ENCODE assay signal across 33 mouse cellular contexts in genomic region chr11:105035081-105035480, GRCm38 (mm10). TPM values are rescaled to one million over a fixed set of nuclear protein-coding genes. Genes with fewer than 3 reads are reported as not detected.
A peak's percentile ranks its signal among the peaks of the same experiment; 100 is the strongest.
DNase-seq lines count a peak whose midpoint lies in the region; ATAC-seq and TF ChIP-seq lines count a peak whose summit lies in the region.
"Had no signal": no experiment of that assay in that cellular context is flagged by ENCODE, and none has a peak within 500 bp of the region (broad histone marks: within the 10 kb centered on the region; RNA-seq: fewer than 3 reads in every experiment).

No protein-coding gene starts in this region.

- H3K9ac ChIP-seq in CH12.LX (ENCODE audit: insufficient read depth, low read depth), result no peak overlapping the region
- H3K9ac ChIP-seq in MEL (ENCODE audit: control insufficient read depth, low read depth, low read length, poor library complexity, severe bottlenecking), result no peak overlapping the region
- H3K9ac ChIP-seq: embryonic facial prominence, embryonic 12.5 days; forebrain, embryonic 15.5 days; hindbrain, embryonic 15.5 days; liver, embryonic 13.5 days; lung, embryonic 14.5 days; midbrain, embryonic 12.5 days had no signal

- TF ChIP-seq POLR2A in CH12.LX (IDR thresholded peaks at IDR 0.05; ENCODE audit: low read depth, low read length), result no peak
- no peak for TF ChIP-seq POLR2A in MEL (IDR thresholded peaks at IDR 0.05; ENCODE audit: control insufficient read depth in 1 of 2, insufficient read depth in 1 of 2, low read depth in 1 of 2, low read length in 2 of 2, poor library complexity in 1 of 2)

- H3K4me1 ChIP-seq in CH12.LX (ENCODE audit: control insufficient read depth in 1 of 2, insufficient read depth in 2 of 2) (peaks cover 0 to 32% of the 10 kb centered on the region in 2 experiments; a peak in 3 of 4 replicates), MEL (ENCODE audit: control insufficient read depth in 1 of 2, insufficient read depth in 2 of 2, low read length in 2 of 2) (no peaks in the 10 kb centered on the region)
- H3K4me1 ChIP-seq: embryonic facial prominence, embryonic 12.5 days; forebrain, embryonic 15.5 days; midbrain, embryonic 12.5 days had no signal

- peaks cover 4 to 6% of the 10 kb centered on the region in 2 experiments for H3K36me3 ChIP-seq in CH12.LX (replicated peaks in 1 of 2; ENCODE audit: control insufficient read depth in 1 of 2, insufficient read depth in 1 of 2, low read length in 1 of 2)
- H3K36me3 ChIP-seq in MEL (ENCODE audit: control insufficient read depth in 1 of 2, insufficient read depth in 2 of 2, low read length in 2 of 2), result no peaks in the 10 kb centered on the region
- H3K36me3 ChIP-seq: embryonic facial prominence, embryonic 12.5 days; forebrain, embryonic 15.5 days; hindbrain, embryonic 15.5 days; liver, embryonic 13.5 days; midbrain, embryonic 12.5 days had no signal

- peak; percentile 26 for TF ChIP-seq CTCF in layer of hippocampus, adult 2 months (conservative IDR thresholded peaks at IDR 0.05)
- peak; percentile 13 to 61; a peak in 2 of 4 replicates for TF ChIP-seq CTCF in CH12.LX (conservative IDR thresholded peaks at IDR 0.05 in 1 of 2, IDR thresholded peaks at IDR 0.05 in 1 of 2; ENCODE audit: low read depth in 2 of 2, low read length in 2 of 2)
- peak in 2 of 3 experiments; percentile 10 to 22; a peak in 2 of 6 replicates for TF ChIP-seq CTCF in MEL (IDR thresholded peaks at IDR 0.05 in 2 of 3, conservative IDR thresholded peaks at IDR 0.05 in 1 of 3; ENCODE audit: control insufficient read depth in 1 of 3, insufficient read depth in 1 of 3, low read depth in 2 of 3, low read length in 3 of 3, poor library complexity in 1 of 3, severe bottlenecking in 1 of 3)

- TF ChIP-seq RAD21 in CH12.LX (IDR thresholded peaks at IDR 0.05; ENCODE audit: low read depth, low read length), result peak; percentile 16
- no peak for TF ChIP-seq RAD21 in MEL (IDR thresholded peaks at IDR 0.05; ENCODE audit: low read depth, low read length)

- H3K27me3 ChIP-seq in CH12.LX (replicated peaks), result no peaks in the 10 kb centered on the region
- peaks cover 8 to 13% of the 10 kb centered on the region in 2 experiments for H3K27me3 ChIP-seq in MEL (ENCODE audit: control insufficient read depth in 1 of 2, insufficient read depth in 2 of 2, low read length in 2 of 2)
- H3K27me3 ChIP-seq: embryonic facial prominence, embryonic 12.5 days; forebrain, embryonic 15.5 days; hindbrain, embryonic 15.5 days; liver, embryonic 13.5 days; midbrain, embryonic 12.5 days had no signal

- DNase-seq in layer of hippocampus, adult 2 months (ENCODE audit: low spot score in 2 of 2), result no peak
- no peak for DNase-seq in layer of hippocampus, postnatal 25 days (ENCODE audit: extremely low spot score in 1 of 2, low spot score in 1 of 2)
- no peak for DNase-seq in CH12.LX (ENCODE audit: extremely low read depth)
- DNase-seq in MEL (ENCODE audit: low read depth, low spot score), result no peak
- no peak for DNase-seq in adipocyte (ENCODE audit: low spot score)
- DNase-seq: adrenal gland, postnatal 25 days; cerebellum, adult 11-12 months; cerebellum, adult 9-11 months; embryo, embryonic 11 days; gastrocnemius, postnatal 25 days; heart, adult 18-20 months; kidney, adult 8-10 months; kidney, postnatal 4 days; liver, embryonic 13.5 days; lung, embryonic 14.5 days; lung, postnatal 36 days had no signal

- H3K79me2 ChIP-seq in CH12.LX (replicated peaks; ENCODE audit: control insufficient read depth, extremely low read depth, insufficient read depth, poor library complexity, severe bottlenecking) (no peaks in the 10 kb centered on the region), MEL (ENCODE audit: control insufficient read depth, insufficient read depth, low read length, poor library complexity) (no peaks in the 10 kb centered on the region)

- no peak overlapping the region for H3K4me2 ChIP-seq in CH12.LX (ENCODE audit: insufficient read depth, low read depth, poor library complexity, severe bottlenecking)
- H3K4me2 ChIP-seq: embryonic facial prominence, embryonic 12.5 days; forebrain, embryonic 15.5 days; heart, embryonic 11.5 days; hindbrain, embryonic 15.5 days; liver, embryonic 13.5 days; lung, embryonic 14.5 days; midbrain, embryonic 12.5 days had no signal

- H3K9me3 ChIP-seq in CH12.LX (replicated peaks; ENCODE audit: low read length), result no peaks in the 10 kb centered on the region
- H3K9me3 ChIP-seq in MEL (replicated peaks; ENCODE audit: insufficient read depth, low read length), result no peaks in the 10 kb centered on the region
- H3K9me3 ChIP-seq: embryonic facial prominence, embryonic 12.5 days; forebrain, embryonic 15.5 days; hindbrain, embryonic 15.5 days; liver, embryonic 13.5 days; midbrain, embryonic 12.5 days had no signal

- 0 out of 2 replicates have a peak, but pooled peaks have one; percentile 22 for ATAC-seq in megakaryocyte-erythroid progenitor cell, adult 5-6 weeks (replicated peaks; ENCODE audit: low FRiP score, low TSS enrichment, poor library complexity, severe bottlenecking)
- ATAC-seq in monocyte, adult 5-6 weeks (replicated peaks; ENCODE audit: insufficient number of reproducible peaks, low FRiP score, low TSS enrichment, poor library complexity, severe bottlenecking), result no peak
- ATAC-seq: forebrain, embryonic 15.5 days had no signal

- H3K4me3 ChIP-seq in layer of hippocampus, adult 2 months, result no peak overlapping the region
- H3K4me3 ChIP-seq in CH12.LX (replicated peaks in 1 of 3; ENCODE audit: low read depth in 2 of 3, low read length in 2 of 3, poor library complexity in 1 of 3) (no peak overlapping the region), MEL (ENCODE audit: control insufficient read depth in 1 of 2, insufficient read depth in 1 of 2, low read depth in 2 of 2, low read length in 2 of 2) (no peak overlapping the region)
- H3K4me3 ChIP-seq: embryonic facial prominence, embryonic 12.5 days; forebrain, embryonic 15.5 days; hindbrain, embryonic 15.5 days; liver, embryonic 13.5 days; midbrain, embryonic 12.5 days had no signal

- no peak overlapping the region for H3K27ac ChIP-seq in layer of hippocampus, adult 2 months
- H3K27ac ChIP-seq in CH12.LX (ENCODE audit: insufficient read depth, low read depth), result no peak overlapping the region
- no peak overlapping the region for H3K27ac ChIP-seq in MEL (ENCODE audit: control insufficient read depth, low read depth, low read length)
- H3K27ac ChIP-seq: embryonic facial prominence, embryonic 12.5 days; forebrain, embryonic 15.5 days; hindbrain, embryonic 15.5 days; kidney, postnatal 0 days; liver, embryonic 13.5 days; midbrain, embryonic 12.5 days had no signal

- dilution Hi-C loops in CH12.LX (cut with MboI; ENCODE audit: extremely low pct_ligation_motif_present, extremely low pct_unique_long_range_greater_than_20kb, low sequenced_read_pairs), result no loop called here

- TF ChIP-seq EP300 in CH12.LX (IDR thresholded peaks at IDR 0.05; ENCODE audit: low read length), result no peak
- no peak for TF ChIP-seq EP300 in MEL (IDR thresholded peaks at IDR 0.05; ENCODE audit: low read depth in 1 of 2, low read length in 2 of 2)

- in situ Hi-C loops in CH12.LX (cut with MboI; ENCODE audit: low pct_ligation_motif_present, low pct_unique_long_range_greater_than_20kb, low sequenced_read_pairs), result loop anchor here (25.0 kb wide), 1 partner anchor 448 kb away; no protein-coding TSS in a partner anchor

TF ChIP-seq in CH12.LX, 34 proteins besides CTCF, POLR2A, EP300 and RAD21:
- peak; percentile 61 for TF ChIP-seq SMC3 (IDR thresholded peaks at IDR 0.05; ENCODE audit: low read depth, low read length)
- TF ChIP-seq HCFC1 (IDR thresholded peaks at IDR 0.05; ENCODE audit: low read depth, low read length), result no peak
- TF ChIP-seq ZMIZ1 (IDR thresholded peaks at IDR 0.05; ENCODE audit: low read depth, low read length), result no peak
- TF ChIP-seq JUND (conservative IDR thresholded peaks at IDR 0.05; ENCODE audit: low read depth, low read length), result no peak

TF ChIP-seq in MEL, 35 proteins besides CTCF, POLR2A, EP300 and RAD21:
- 0 out of 2 replicates have a peak, but pooled peaks have one; percentile 9 for TF ChIP-seq SMC3 (IDR thresholded peaks at IDR 0.05; ENCODE audit: low read depth, low read length)
- TF ChIP-seq MXI1 (IDR thresholded peaks at IDR 0.05; ENCODE audit: low read depth, low read length), result no peak

RNA-seq across cellular contexts. Expression of gene Efcab3, which starts 28.3 kb away (rescaled TPM):
- total RNA-seq in layer of hippocampus, adult 2 months (2021), result not detected
- total RNA-seq in layer of hippocampus, postnatal 25 days (2021), result under 1 TPM; 0.57 to 0.89 TPM
- total RNA-seq in CH12.LX (2012; rRNA removed), result 2.1 and 3.0 TPM in 2 replicates
- 5.9 and 6.5 TPM in 2 replicates for total RNA-seq in CH12.LX (2014; rRNA removed)
- polyA plus RNA-seq in CH12.LX (2012; ENCODE audit: insufficient read length, low read depth), result 12.2 and 12.5 TPM in 2 replicates
- total RNA-seq in MEL (2012; rRNA removed), result not detected in 2 replicates
- polyA plus RNA-seq in MEL (2012; ENCODE audit: insufficient read depth in 1 of 2, insufficient read length in 2 of 2, low read depth in 1 of 2, low replicate concordance in 2 of 2, missing spikeins in 1 of 2), result not detected
- total RNA-seq in megakaryocyte-erythroid progenitor cell, adult 5-6 weeks (2014; fragmentation: Nextera tagmentation), result not detected in 2 replicates
- total RNA-seq in megakaryocyte-erythroid progenitor cell, adult 5-6 weeks (2017), result not detected in 2 replicates
- total RNA-seq in monocyte, adult 5-6 weeks (2017), result not detected in 3 replicates
- total RNA-seq: adrenal gland, adult 18-20 months; gastrocnemius, adult 18-20 months; gastrocnemius, postnatal 25 days; heart, adult 18-20 months; hematopoietic stem cell, adult 5-6 weeks; megakaryocyte, adult 5-6 weeks; midbrain, postnatal 0 days had no signal
- polyA plus RNA-seq: C2C12; embryonic facial prominence, embryonic 12.5 days; forebrain, embryonic 15.5 days; heart, embryonic 11.5 days; heart, embryonic 16.5 days; kidney, postnatal 0 days; limb, embryonic 11.5 days; lung, embryonic 14.5 days; midbrain, embryonic 12.5 days; midbrain, postnatal 0 days; neural tube, embryonic 14.5 days had no signal
